Mouse (Mus musculus): ENCODE data around the gene Hira.

- TF ChIP-seq TAL1 (IDR thresholded peaks at IDR 0.05; ENCODE audit: low read length) (no peak), GATA1 (IDR thresholded peaks at IDR 0.05; ENCODE audit: low read length) (no peak)
Observed at GRCm38 (mm10) chr16:19003757-19004156, 126.9 kb downstream of the Hira start.

All from erythroblast, embryonic 14.5 days (primary cell).